Mouse (Mus musculus) layer of hippocampus, adult 2 months (tissue): Measurements from ENCODE around the gene Car9. TPM values are rescaled to one million over a fixed set of nuclear protein-coding genes. Genes with fewer than 3 reads are reported as not detected.
A peak's percentile ranks its signal among the peaks of the same experiment; 100 is the strongest.
"Not testable (repeated sequence)": the region's sequence is repeated elsewhere in the genome, so short reads cannot be mapped to it uniquely, and the experiment has no call there.

ENCODE experiments used
- DNase-seq, 2 experiments: peaks; one replicate each; pipeline ENCODE4 v3.0.0; 2022; ENCODE audit warnings: low spot score in 2 of 2
- H3K27ac ChIP-seq: fragments of 200-600 bp; 2 replicates; pipeline ENCODE4 v1.8.1; 2022
- H3K4me3 ChIP-seq: fragments of 200-600 bp; 2 replicates; pipeline ENCODE4 v1.8.1; 2022; ENCODE audit warnings: mild to moderate bottlenecking
- CTCF ChIP-seq: fragments of 200-600 bp; conservative IDR thresholded peaks from 2 replicates; pipeline ENCODE4 v1.8.1; 2022; ENCODE audit warnings: antibody characterized with exemption, mild to moderate bottlenecking, moderate library complexity
- total RNA-seq, 2 experiments: library from RNA; stranded (reverse); gene quantifications; 2 replicates each; pipeline ENCODE4 v1.2.3; 2021

Car9 gene
- total RNA-seq, 2 experiments from 2014 or later = not detected

DNA sequence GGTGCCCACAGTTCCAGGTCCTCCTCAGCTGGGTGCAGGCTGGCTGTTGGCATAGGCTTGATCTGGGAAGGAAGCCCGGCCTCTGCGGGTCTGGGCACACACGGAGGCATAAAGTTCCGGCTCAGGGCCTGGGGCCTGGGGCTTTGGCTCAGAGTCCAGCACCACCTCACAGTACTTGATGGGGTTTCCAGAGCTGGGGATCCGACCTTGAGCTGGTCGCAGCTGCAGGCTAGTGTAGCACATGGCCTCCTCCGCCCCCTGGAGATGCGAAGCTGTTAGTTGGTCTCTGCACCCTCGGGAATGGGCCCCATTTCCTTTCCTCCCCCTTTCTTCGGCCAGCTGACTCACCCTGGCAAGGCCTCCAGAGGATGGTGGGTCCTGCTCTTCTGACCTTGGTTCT lies 24.2 kb upstream of the Car9 start:
- DNase-seq = no peak
- Histone ChIP-seq H3K27ac (no peak overlapping the region), H3K4me3 (no peak overlapping the region)
- TF ChIP-seq CTCF = no peak

DNA sequence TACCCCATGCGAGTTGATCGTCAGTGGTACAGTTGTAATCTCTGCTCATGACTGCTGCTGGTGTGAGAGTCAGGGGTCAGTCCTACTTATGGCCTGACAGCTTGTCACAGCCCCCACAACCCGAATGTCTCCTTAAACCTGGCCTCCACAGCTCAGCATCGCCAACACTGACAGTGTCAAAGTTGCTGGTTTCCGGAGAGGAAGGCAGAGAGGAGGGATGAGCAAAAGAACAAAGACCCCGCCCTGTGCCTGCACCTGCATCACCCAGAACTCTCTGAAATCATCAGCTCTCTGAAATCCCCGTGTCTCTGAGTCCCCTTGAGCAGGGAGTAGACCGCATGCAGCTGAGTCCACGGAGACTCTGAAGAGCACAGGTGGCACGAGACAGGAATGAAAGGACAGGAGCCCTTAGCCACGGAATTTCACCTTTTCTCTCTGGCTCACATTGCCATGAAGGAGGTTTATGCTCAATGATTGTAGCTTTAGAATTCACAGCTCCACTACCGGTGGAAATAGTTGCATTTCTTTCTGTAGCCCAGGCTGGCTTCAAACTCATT lies 23.2 kb upstream of the Car9 start, which contains the start of gene Sit1:
Gene Sit1, minus strand, starts transcription at position 200 of the 557 bp plus-strand sequence.
- no peak for TF ChIP-seq CTCF
- DNase-seq = no peak
- no peak within 1 kb of the TSS for H3K4me3 ChIP-seq
- no peak within 1 kb of the TSS for H3K27ac ChIP-seq

GRCm38 (mm10) chr4:43485666-43486065 lies 21.1 kb upstream of the Car9 start:
- not testable (repeated sequence) for H3K4me3 ChIP-seq, H3K27ac ChIP-seq, DNase-seq
- TF ChIP-seq CTCF = peak; percentile 14; the same call in 1 of the 2 replicates

- DNase-seq = no peak
- no peak overlapping the region for H3K4me3 ChIP-seq
- no peak overlapping the region for H3K27ac ChIP-seq
- no peak for TF ChIP-seq CTCF
Measured at GRCm38 (mm10) chr4:43489611-43490010, 17.2 kb upstream of the Car9 start.

- no peak for DNase-seq
- TF ChIP-seq CTCF = no peak
- Histone ChIP-seq H3K4me3 (no peak overlapping the region), H3K27ac (no peak overlapping the region)
Measured at GRCm38 (mm10) chr4:43490801-43491200, 16.0 kb upstream of the Car9 start.

- DNase-seq = no peak
- no peak; the same call in 1 of the 2 replicates for TF ChIP-seq CTCF
- Histone ChIP-seq H3K4me3 (peak overlapping the region; percentile 9), H3K27ac (peak overlapping the region; percentile 39; the same call in 1 of the 2 replicates)
Measured at GRCm38 (mm10) chr4:43492101-43492820, 14.5 kb upstream of the Car9 start.

DNA sequence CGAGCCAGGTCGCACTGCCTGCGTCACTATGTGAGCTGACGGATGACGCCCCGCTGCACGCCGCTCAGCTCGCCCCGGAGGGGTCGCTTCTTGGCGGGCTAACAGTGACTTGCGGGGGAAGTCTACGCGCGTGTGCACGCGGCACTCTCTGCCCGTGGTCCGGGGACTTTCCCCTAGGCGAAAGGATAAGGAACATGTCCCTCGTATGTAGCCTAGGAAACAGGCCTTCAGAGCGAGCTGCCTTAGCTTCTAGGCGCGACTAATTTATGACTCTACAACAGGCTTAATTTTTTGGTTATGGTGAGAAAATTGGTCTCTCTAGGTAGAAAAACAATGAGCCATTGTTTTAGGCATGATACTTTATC lies 14.0 kb upstream of the Car9 start, which contains the start of gene Ccdc107:
Gene Ccdc107, plus strand, starts transcription at position 80 of the 365 bp plus-strand sequence.
- peak; percentile 90 to 97 for DNase-seq
- TF ChIP-seq CTCF = no peak
- Histone ChIP-seq H3K4me3 (peak within 1 kb of the TSS; percentile 84), H3K27ac (peak within 1 kb of the TSS; percentile 97)

- TF ChIP-seq CTCF = peak; percentile 50
Measured at GRCm38 (mm10) chr4:43493186-43493845, 13.4 kb upstream of the Car9 start.

GRCm38 (mm10) chr4:43493846-43494240 lies 12.9 kb upstream of the Car9 start:
- DNase-seq = no peak
- no peak for TF ChIP-seq CTCF
- Histone ChIP-seq H3K27ac (peak overlapping the region; percentile 97), H3K4me3 (peak overlapping the region; percentile 84)

More at GRCm38 (mm10) chr4:43493186-43493845, 13.4 kb upstream of the Car9 start:
- Histone ChIP-seq H3K27ac (peak overlapping the region; percentile 97), H3K4me3 (peak overlapping the region; percentile 84)
- DNase-seq = peak; percentile 96 to 97

DNA sequence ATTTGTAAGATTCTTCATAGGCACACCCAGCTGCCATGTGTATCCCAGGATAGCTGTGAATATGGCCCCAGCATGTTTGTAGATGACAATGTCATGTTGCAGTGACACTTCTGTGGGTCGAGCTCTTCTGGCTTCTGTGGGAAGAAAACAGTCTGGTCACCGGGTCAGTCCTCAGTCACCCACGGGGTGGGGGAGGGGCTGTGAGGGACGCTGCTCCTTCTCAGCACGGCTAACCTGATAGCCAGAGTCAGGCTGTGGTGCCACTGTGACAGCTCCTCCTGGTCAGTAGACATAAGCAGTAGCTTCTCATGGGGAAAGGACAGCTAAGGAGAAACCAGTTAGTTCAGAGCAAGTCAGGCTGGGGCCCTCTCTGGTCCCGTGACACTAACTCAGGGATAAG lies 10.2 kb upstream of the Car9 start:
- no peak overlapping the region for H3K27ac ChIP-seq
- no peak for DNase-seq
- TF ChIP-seq CTCF = no peak
- no peak overlapping the region for H3K4me3 ChIP-seq

DNA sequence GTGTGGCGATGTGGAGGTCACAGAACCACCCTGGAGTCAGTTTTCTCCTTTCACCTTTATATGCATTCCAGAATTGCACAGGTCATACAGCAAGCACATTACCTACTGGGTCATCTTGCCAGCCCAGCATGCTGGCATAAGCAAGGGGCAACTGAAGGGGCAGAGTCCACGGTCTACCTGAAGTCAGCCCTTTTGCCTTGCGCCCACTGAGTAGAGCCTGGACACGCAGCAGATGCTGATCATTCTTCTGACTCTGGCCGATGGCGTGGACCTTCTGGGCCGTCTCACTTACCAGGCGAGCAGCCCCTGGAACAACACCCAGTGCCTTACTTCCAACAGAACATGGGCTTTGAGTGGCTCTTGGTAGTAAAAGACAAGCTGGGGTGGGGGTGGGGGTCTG lies 9.4 kb upstream of the Car9 start:
- Histone ChIP-seq H3K27ac (no peak overlapping the region), H3K4me3 (no peak overlapping the region)
- no peak for DNase-seq
- TF ChIP-seq CTCF = no peak

DNA sequence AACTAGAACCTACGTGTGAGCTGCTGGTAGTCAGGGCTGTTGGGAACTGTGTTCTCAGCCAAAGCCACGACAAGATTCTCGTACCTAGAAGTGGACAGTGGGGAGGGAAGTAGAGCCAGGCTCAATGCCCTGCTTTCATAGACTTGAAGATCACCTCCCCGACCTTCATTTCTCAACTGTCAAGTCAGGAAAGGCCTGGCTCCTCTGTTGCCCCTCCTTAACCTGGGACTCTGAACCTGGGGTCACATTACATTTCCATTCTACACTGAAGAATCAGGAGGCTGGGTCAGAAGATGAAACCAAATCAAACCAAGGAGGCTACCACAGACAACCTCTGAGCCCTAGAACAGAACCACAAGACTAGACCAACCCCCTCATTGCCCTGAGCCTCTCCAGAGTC lies 8.8 kb upstream of the Car9 start:
- Histone ChIP-seq H3K4me3 (no peak overlapping the region), H3K27ac (no peak overlapping the region)
- no peak for TF ChIP-seq CTCF
- no peak for DNase-seq

- no peak for DNase-seq
Measured at GRCm38 (mm10) chr4:43498983-43499382, 7.8 kb upstream of the Car9 start.

More at GRCm38 (mm10) chr4:43498983-43499382, 7.8 kb upstream of the Car9 start:
- peak; percentile 46 for TF ChIP-seq CTCF
- no peak overlapping the region for H3K27ac ChIP-seq
- peak overlapping the region; percentile 64 for H3K4me3 ChIP-seq
